22 mouse cellular contexts compared by ENCODE assay signal in the genomic region with DNA sequence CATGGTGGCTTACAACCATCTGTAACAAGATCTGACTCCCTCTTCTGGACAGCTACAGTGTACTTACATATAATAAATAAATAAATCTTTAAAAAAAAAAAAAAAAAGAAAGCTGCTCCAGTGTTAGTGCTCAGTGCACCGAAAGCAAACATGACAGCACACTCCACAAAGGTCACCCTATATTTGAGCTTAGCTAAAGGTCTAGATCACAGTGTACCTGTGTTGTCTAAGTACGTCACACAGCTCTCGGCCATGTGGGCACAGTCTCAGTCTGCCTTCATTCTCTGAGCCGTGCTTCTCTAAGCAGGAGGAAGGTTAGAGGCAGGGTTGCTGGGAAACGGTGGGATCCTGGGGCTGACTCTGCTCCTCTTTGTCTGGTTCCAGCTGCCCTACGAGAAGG.
"Had no signal": no experiment of that assay in that cellular context is flagged by ENCODE, and none has a peak within 500 bp of the region (broad histone marks: within the 10 kb centered on the region; RNA-seq: fewer than 3 reads in every experiment).

No protein-coding gene starts in this region.

- H3K4me3 ChIP-seq: lung, embryonic 15.5 days; megakaryocyte, embryonic 14.5 days; midbrain, embryonic 13.5 days; midbrain, embryonic 15.5 days; neural tube, embryonic 13.5 days; neural tube, embryonic 15.5 days; stomach, embryonic 15.5 days had no signal

- H3K9ac ChIP-seq: lung, embryonic 15.5 days; midbrain, embryonic 13.5 days; midbrain, embryonic 15.5 days; neural tube, embryonic 13.5 days; neural tube, embryonic 15.5 days; stomach, embryonic 15.5 days had no signal

- DNase-seq: lung, adult 2 months; lung, postnatal 14 days; lung, postnatal 36 days; retina, postnatal 1 day; right cerebral cortex, adult 18-20 months; right cerebral cortex, postnatal 25 days; right cerebral cortex, postnatal 4 days; spleen, adult 18-20 months; thymus, adult 2 months; thymus, postnatal 25 days; thymus, postnatal 4 days had no signal

- H3K27ac ChIP-seq: lung, embryonic 15.5 days; macrophage; midbrain, embryonic 13.5 days; midbrain, embryonic 15.5 days; neural tube, embryonic 13.5 days; neural tube, embryonic 15.5 days; stomach, embryonic 15.5 days; stomach, postnatal 0 days had no signal

- H3K27me3 ChIP-seq: lung, embryonic 15.5 days; megakaryocyte, embryonic 14.5 days; midbrain, embryonic 13.5 days; midbrain, embryonic 15.5 days; neural tube, embryonic 13.5 days; neural tube, embryonic 15.5 days; stomach, embryonic 15.5 days had no signal

- ATAC-seq: lung, postnatal 0 days; midbrain, embryonic 13.5 days; midbrain, embryonic 15.5 days had no signal

- H3K4me2 ChIP-seq: lung, embryonic 15.5 days; midbrain, embryonic 11.5 days; midbrain, embryonic 13.5 days; midbrain, embryonic 15.5 days; neural tube, embryonic 13.5 days; neural tube, embryonic 15.5 days; stomach, embryonic 15.5 days had no signal

- H3K9me3 ChIP-seq: lung, embryonic 15.5 days; megakaryocyte, embryonic 14.5 days; midbrain, embryonic 13.5 days; midbrain, embryonic 15.5 days; neural tube, embryonic 13.5 days; neural tube, embryonic 15.5 days; stomach, embryonic 15.5 days had no signal

- H3K4me1 ChIP-seq: lung, embryonic 15.5 days; midbrain, embryonic 13.5 days; midbrain, embryonic 15.5 days; neural tube, embryonic 13.5 days; neural tube, embryonic 15.5 days; stomach, embryonic 15.5 days had no signal

- H3K36me3 ChIP-seq: midbrain, embryonic 15.5 days; neural tube, embryonic 13.5 days; neural tube, embryonic 15.5 days; stomach, embryonic 15.5 days had no signal
